Mouse (Mus musculus): ENCODE data around the gene Nedd9. TPM values are rescaled to one million over a fixed set of nuclear protein-coding genes. Genes with fewer than 3 reads are reported as not detected.

The Nedd9 gene
- polyA plus RNA-seq, 1 experiment from 2014 or later = 77.6 TPM

DNA sequence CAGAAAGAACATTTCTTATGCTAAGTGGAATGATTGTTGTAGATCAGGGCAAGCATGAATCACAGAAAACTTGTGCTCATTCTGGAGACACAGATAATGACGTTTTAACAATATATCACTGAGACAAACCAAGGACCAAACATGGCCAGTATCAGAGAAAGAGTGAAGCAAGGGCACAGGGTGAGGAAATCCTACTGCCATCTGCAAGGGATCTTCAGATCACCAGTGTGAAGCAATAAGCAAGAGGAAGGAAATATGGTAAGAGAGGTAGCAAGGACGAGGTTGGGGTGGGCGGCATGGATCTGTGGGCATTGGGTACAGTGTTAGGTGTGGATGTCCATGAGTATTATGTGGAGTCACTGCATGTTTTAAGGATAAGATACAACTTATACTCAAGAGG, 13.6 kb upstream of the Nedd9 start:
- ATAC-seq (ENCODE audit: low read depth) = no peak
- Histone ChIP-seq H3K4me3 (ENCODE audit: low read length) (no peak overlapping the region), H3K4me1 (replicated peaks; ENCODE audit: control insufficient read depth, insufficient read depth, low read length) (no peaks in the 10 kb centered on the region), H3K27me3 (ENCODE audit: control insufficient read depth, insufficient read depth, low read depth, low read length) (no peaks in the 10 kb centered on the region), H3K4me2 (ENCODE audit: low read depth, low read length) (no peak overlapping the region), H3K36me3 (ENCODE audit: control insufficient read depth, insufficient read depth, low read length) (no peaks in the 10 kb centered on the region), H3K9ac (ENCODE audit: low read length) (no peak overlapping the region), H3K27ac (ENCODE audit: low read length) (no peak overlapping the region), H3K9me3 (ENCODE audit: control insufficient read depth, low read length) (no peaks in the 10 kb centered on the region)
- WGBS = 81% methylated on average over 3 of the region's 3 CpGs

DNA sequence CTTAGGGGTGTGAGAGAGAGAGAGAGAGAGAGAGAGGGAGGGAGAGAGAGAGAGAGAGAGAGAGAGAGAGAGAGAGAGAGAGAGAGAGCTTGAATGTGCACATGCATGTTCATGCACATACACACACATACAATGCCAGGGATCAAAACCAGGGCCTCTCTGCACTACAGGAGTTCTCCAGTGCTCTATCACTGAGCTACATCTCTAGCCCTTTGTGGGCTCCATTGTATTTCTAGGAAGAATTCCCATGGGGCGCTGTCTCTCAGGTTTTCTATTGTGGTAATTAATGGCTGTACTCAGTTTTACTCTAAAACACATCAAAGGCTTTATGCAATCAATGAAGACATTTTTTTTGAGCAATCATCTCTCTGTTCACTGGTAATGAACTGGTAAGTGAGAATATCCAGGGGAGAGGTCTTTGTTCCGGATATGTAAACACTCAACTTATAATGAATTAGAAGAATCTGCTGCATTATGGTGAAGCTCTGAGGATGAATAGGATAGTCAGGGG, 11.5 kb upstream of the Nedd9 start:
- no peak overlapping the region for H3K27ac ChIP-seq (ENCODE audit: low read length)
- 70% methylated on average over 2 of the region's 2 CpGs for WGBS
- no peak overlapping the region for H3K4me3 ChIP-seq (ENCODE audit: low read length)
- no peaks in the 10 kb centered on the region for H3K4me1 ChIP-seq (replicated peaks; ENCODE audit: control insufficient read depth, insufficient read depth, low read length)
- H3K9me3 ChIP-seq (ENCODE audit: control insufficient read depth, low read length) = no peaks in the 10 kb centered on the region
- ATAC-seq (ENCODE audit: low read depth) = no peak
- H3K27me3 ChIP-seq (ENCODE audit: control insufficient read depth, insufficient read depth, low read depth, low read length) = no peaks in the 10 kb centered on the region
- H3K9ac ChIP-seq (ENCODE audit: low read length) = no peak overlapping the region
- no peaks in the 10 kb centered on the region for H3K36me3 ChIP-seq (ENCODE audit: control insufficient read depth, insufficient read depth, low read length)
- H3K4me2 ChIP-seq (ENCODE audit: low read depth, low read length) = no peak overlapping the region

DNA sequence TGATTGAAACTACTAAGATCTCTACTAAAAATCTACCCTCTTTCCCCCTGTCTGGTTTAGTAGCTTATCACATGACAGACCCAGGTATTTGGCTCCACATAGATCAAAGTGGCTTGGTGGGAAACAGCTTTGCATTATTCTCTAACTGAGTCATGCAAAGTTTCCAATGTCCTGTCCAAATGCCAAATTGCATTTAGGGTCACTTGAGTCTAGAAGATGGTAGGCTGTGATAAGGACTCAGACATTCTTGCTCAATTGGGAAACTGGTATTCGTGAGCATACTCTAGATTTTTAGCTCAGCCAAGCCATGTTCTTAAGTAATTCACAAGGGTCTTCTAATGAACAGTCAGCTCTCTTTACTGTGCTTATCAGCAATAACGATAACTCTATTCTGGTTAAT, 7.5 kb upstream of the Nedd9 start:
- H3K9me3 ChIP-seq (ENCODE audit: control insufficient read depth, low read length) = no peaks in the 10 kb centered on the region
- WGBS = 61% methylated on average over 2 of the region's 2 CpGs
- no peaks in the 10 kb centered on the region for H3K36me3 ChIP-seq (ENCODE audit: control insufficient read depth, insufficient read depth, low read length)
- H3K4me3 ChIP-seq (ENCODE audit: low read length) = no peak overlapping the region
- H3K9ac ChIP-seq (ENCODE audit: low read length) = no peak overlapping the region
- H3K27ac ChIP-seq (ENCODE audit: low read length) = no peak overlapping the region
- H3K4me1 ChIP-seq (replicated peaks; ENCODE audit: control insufficient read depth, insufficient read depth, low read length) = peaks cover 10% of the 10 kb centered on the region; the same call in 1 of the 2 replicates
- no peak for ATAC-seq (ENCODE audit: low read depth)
- no peaks in the 10 kb centered on the region for H3K27me3 ChIP-seq (ENCODE audit: control insufficient read depth, insufficient read depth, low read depth, low read length)
- no peak overlapping the region for H3K4me2 ChIP-seq (ENCODE audit: low read depth, low read length)

- Histone ChIP-seq H3K4me1 (replicated peaks; ENCODE audit: control insufficient read depth, insufficient read depth, low read length) (peaks cover 10% of the 10 kb centered on the region; the same call in 1 of the 2 replicates), H3K27me3 (ENCODE audit: control insufficient read depth, insufficient read depth, low read depth, low read length) (no peaks in the 10 kb centered on the region), H3K36me3 (ENCODE audit: control insufficient read depth, insufficient read depth, low read length) (no peaks in the 10 kb centered on the region), H3K4me3 (ENCODE audit: low read length) (no peak overlapping the region), H3K27ac (ENCODE audit: low read length) (no peak overlapping the region), H3K9me3 (ENCODE audit: control insufficient read depth, low read length) (no peaks in the 10 kb centered on the region), H3K4me2 (ENCODE audit: low read depth, low read length) (0 out of 2 replicates have a peak overlapping the region, but pooled peaks have one; percentile 8), H3K9ac (ENCODE audit: low read length) (no peak overlapping the region)
- WGBS = 73% methylated on average over 8 of the region's 8 CpGs
- no peak for ATAC-seq (ENCODE audit: low read depth)
Observed at GRCm38 (mm10) chr13:41491981-41492702, 5.0 kb upstream of the Nedd9 start.

- H3K27me3 ChIP-seq (ENCODE audit: control insufficient read depth, insufficient read depth, low read depth, low read length) = no peaks in the 10 kb centered on the region
- H3K9me3 ChIP-seq (ENCODE audit: control insufficient read depth, low read length) = no peaks in the 10 kb centered on the region
- 0 out of 2 replicates have a peak overlapping the region, but pooled peaks have one; percentile 8 for H3K4me2 ChIP-seq (ENCODE audit: low read depth, low read length)
- ATAC-seq (ENCODE audit: low read depth) = no peak
- 69% methylated on average over 7 of the region's 7 CpGs for WGBS
- no peak overlapping the region; the same call in 1 of the 2 replicates for H3K27ac ChIP-seq (ENCODE audit: low read length)
- H3K9ac ChIP-seq (ENCODE audit: low read length) = no peak overlapping the region
- H3K4me3 ChIP-seq (ENCODE audit: low read length) = no peak overlapping the region
- no peaks in the 10 kb centered on the region for H3K36me3 ChIP-seq (ENCODE audit: control insufficient read depth, insufficient read depth, low read length)
- H3K4me1 ChIP-seq (replicated peaks; ENCODE audit: control insufficient read depth, insufficient read depth, low read length) = peaks cover 10% of the 10 kb centered on the region; the same call in 1 of the 2 replicates
Observed at GRCm38 (mm10) chr13:41491522-41491921, 4.4 kb upstream of the Nedd9 start.

- no peaks in the 10 kb centered on the region for H3K9me3 ChIP-seq (ENCODE audit: control insufficient read depth, low read length)
- no peak for ATAC-seq (ENCODE audit: low read depth)
- H3K27ac ChIP-seq (ENCODE audit: low read length) = no peak overlapping the region
- H3K4me1 ChIP-seq (replicated peaks; ENCODE audit: control insufficient read depth, insufficient read depth, low read length) = peaks cover 10% of the 10 kb centered on the region; the same call in 1 of the 2 replicates
- H3K4me3 ChIP-seq (ENCODE audit: low read length) = no peak overlapping the region
- H3K4me2 ChIP-seq (ENCODE audit: low read depth, low read length) = no peak overlapping the region
- no peaks in the 10 kb centered on the region for H3K27me3 ChIP-seq (ENCODE audit: control insufficient read depth, insufficient read depth, low read depth, low read length)
- H3K9ac ChIP-seq (ENCODE audit: low read length) = no peak overlapping the region
- no peaks in the 10 kb centered on the region for H3K36me3 ChIP-seq (ENCODE audit: control insufficient read depth, insufficient read depth, low read length)
- 66% methylated on average over 8 of the region's 8 CpGs for WGBS
Observed at GRCm38 (mm10) chr13:41490282-41490681, 3.1 kb upstream of the Nedd9 start.

DNA sequence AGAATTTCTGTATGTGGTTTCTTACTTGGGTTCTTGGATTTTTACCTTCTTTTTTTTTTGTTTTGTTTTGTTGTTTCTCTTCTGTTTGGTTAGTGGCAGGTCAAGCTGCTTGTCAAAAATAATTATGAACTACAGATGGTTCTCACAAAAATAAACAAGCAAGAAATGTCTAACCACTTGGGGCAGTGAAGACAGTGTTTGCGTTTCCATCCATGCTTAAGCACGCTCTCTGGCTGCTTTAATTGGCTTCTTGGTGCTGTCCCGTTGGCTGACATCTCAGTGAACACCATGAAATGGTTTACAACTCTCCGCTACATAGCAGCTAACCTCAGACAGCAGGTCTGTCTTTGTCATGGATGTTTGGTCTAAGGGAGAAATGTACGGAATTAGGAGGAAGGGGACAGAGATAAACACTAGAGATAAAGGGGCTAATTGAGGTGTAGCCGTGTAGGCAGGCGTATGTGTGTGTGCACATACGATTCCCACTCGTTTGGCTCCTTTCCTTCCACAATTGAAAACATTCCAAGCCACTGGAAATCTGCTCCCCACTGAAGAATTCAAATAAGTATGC, 2.6 kb upstream of the Nedd9 start:
- no peak overlapping the region for H3K9ac ChIP-seq (ENCODE audit: low read length)
- ATAC-seq (ENCODE audit: low read depth) = 0 out of 2 replicates have a peak, but pooled peaks have one; percentile 27
- no peak overlapping the region for H3K27ac ChIP-seq (ENCODE audit: low read length)
- no peak overlapping the region for H3K4me3 ChIP-seq (ENCODE audit: low read length)
- H3K27me3 ChIP-seq (ENCODE audit: control insufficient read depth, insufficient read depth, low read depth, low read length) = no peaks in the 10 kb centered on the region
- H3K36me3 ChIP-seq (ENCODE audit: control insufficient read depth, insufficient read depth, low read length) = no peaks in the 10 kb centered on the region
- peaks cover 10% of the 10 kb centered on the region; the same call in 1 of the 2 replicates for H3K4me1 ChIP-seq (replicated peaks; ENCODE audit: control insufficient read depth, insufficient read depth, low read length)
- WGBS = 19% methylated on average over 9 of the region's 9 CpGs
- no peak overlapping the region for H3K4me2 ChIP-seq (ENCODE audit: low read depth, low read length)
- H3K9me3 ChIP-seq (ENCODE audit: control insufficient read depth, low read length) = no peaks in the 10 kb centered on the region

- ATAC-seq (ENCODE audit: low read depth) = no peak
- H3K27ac ChIP-seq (ENCODE audit: low read length) = no peak overlapping the region
- 66% methylated on average over 2 of the region's 2 CpGs for WGBS
- peaks cover 10% of the 10 kb centered on the region; the same call in 1 of the 2 replicates for H3K4me1 ChIP-seq (replicated peaks; ENCODE audit: control insufficient read depth, insufficient read depth, low read length)
- no peaks in the 10 kb centered on the region for H3K36me3 ChIP-seq (ENCODE audit: control insufficient read depth, insufficient read depth, low read length)
- no peak overlapping the region for H3K4me3 ChIP-seq (ENCODE audit: low read length)
- H3K4me2 ChIP-seq (ENCODE audit: low read depth, low read length) = no peak overlapping the region
- H3K27me3 ChIP-seq (ENCODE audit: control insufficient read depth, insufficient read depth, low read depth, low read length) = no peaks in the 10 kb centered on the region
- H3K9ac ChIP-seq (ENCODE audit: low read length) = no peak overlapping the region
- H3K9me3 ChIP-seq (ENCODE audit: control insufficient read depth, low read length) = no peaks in the 10 kb centered on the region
Observed at GRCm38 (mm10) chr13:41487409-41487743, 214 bp upstream of the Nedd9 start.

- H3K4me1 ChIP-seq (replicated peaks; ENCODE audit: control insufficient read depth, insufficient read depth, low read length) = no peaks in the 10 kb centered on the region; the same call in 1 of the 2 replicates
- no peak for ATAC-seq (ENCODE audit: low read depth)
- 88% methylated on average over 7 of the region's 7 CpGs for WGBS
- H3K9ac ChIP-seq (ENCODE audit: low read length) = no peak overlapping the region
- no peaks in the 10 kb centered on the region for H3K9me3 ChIP-seq (ENCODE audit: control insufficient read depth, low read length)
- no peak overlapping the region for H3K4me3 ChIP-seq (ENCODE audit: low read length)
- no peaks in the 10 kb centered on the region for H3K36me3 ChIP-seq (ENCODE audit: control insufficient read depth, insufficient read depth, low read length)
- no peak overlapping the region for H3K27ac ChIP-seq (ENCODE audit: low read length)
- H3K4me2 ChIP-seq (ENCODE audit: low read depth, low read length) = no peak overlapping the region
- no peaks in the 10 kb centered on the region for H3K27me3 ChIP-seq (ENCODE audit: control insufficient read depth, insufficient read depth, low read depth, low read length)
Observed at GRCm38 (mm10) chr13:41483966-41484365, 3.2 kb downstream of the Nedd9 start.
